Mouse (Mus musculus) granulocyte monocyte progenitor cell, adult 5-6 weeks (primary cell): ENCODE measurements around the gene Gm3250. TPM values are rescaled to one million over a fixed set of nuclear protein-coding genes. Genes with fewer than 3 reads are reported as not detected.
"Not testable (repeated sequence)": the region's sequence is repeated elsewhere in the genome, so short reads cannot be mapped to it uniquely, and the experiment has no call there.

Experiments used
- ATAC-seq: replicated peaks from 2 replicates; pipeline ENCODE4 v1.8.0; 2016; ENCODE audit warnings: mild to moderate bottlenecking, moderate TSS enrichment, inconsistent platforms; ENCODE audit not compliant: poor library complexity, severe bottlenecking
- total RNA-seq, 2 experiments: library from RNA; stranded (forward) in 1 of 2; stranded (reverse) in 1 of 2; fragments of 200-712, 200-1000 nt in 1 of 2; fragments of >200 nt in 1 of 2; fragmentation: Nextera tagmentation in 1 of 2; gene quantifications; 2 replicates each; pipeline ENCODE4 v1.2.3; 2014 to 2017

The Gm3250 gene
- total RNA-seq, 2 experiments from 2014 or later = not detected

- not testable (repeated sequence) for ATAC-seq
Measured at GRCm38 (mm10) chr10:77752312-77752711, 30.0 kb downstream of the Gm3250 start.

GRCm38 (mm10) chr10:77751254-77751653 is 31.1 kb downstream of the Gm3250 start, which contains the start of gene Gm9736:
TSS of gene Gm9736 (minus strand) at chr10:77751354.
- ATAC-seq = not testable (repeated sequence)

- ATAC-seq = not testable (repeated sequence)
Measured at GRCm38 (mm10) chr10:77750686-77751085, 31.7 kb downstream of the Gm3250 start.

GRCm38 (mm10) chr10:77741924-77742688 is 40.2 kb downstream of the Gm3250 start, which contains the start of gene Gm18596:
TSS of gene Gm18596 (minus strand) at chr10:77742638.
- not testable (repeated sequence) for ATAC-seq

GRCm38 (mm10) chr10:77738929-77739328 is 43.4 kb downstream of the Gm3250 start:
- no peak for ATAC-seq

GRCm38 (mm10) chr10:77735928-77736327 is 46.4 kb downstream of the Gm3250 start:
- ATAC-seq = no peak

Other genes with a start within 250 kb of the Gm3250 start
Only the 30 nearest of the 31 such genes appear.
- gene Pttg1ip, start 200.8 kb downstream of the Gm3250 start, total RNA-seq (2014; fragmentation: Nextera tagmentation) = 36.6 and 39.0 TPM in 2 replicates
- 34.6 and 37.0 TPM in 2 replicates for gene Pttg1ip, start 200.8 kb downstream of the Gm3250 start, total RNA-seq (2017)
- gene Sumo3, start 176.4 kb downstream of the Gm3250 start, total RNA-seq (2014; fragmentation: Nextera tagmentation) = 60.0 and 78.8 TPM in 2 replicates
- gene Sumo3, start 176.4 kb downstream of the Gm3250 start, total RNA-seq (2017) = 197 and 205 TPM in 2 replicates
- not detected in 2 replicates for gene Gm49325, start 176.3 kb downstream of the Gm3250 start, total RNA-seq (2014; fragmentation: Nextera tagmentation)
- 1.6 TPM in 1 of 2 replicates, not detected in the other for gene Gm49325, start 176.3 kb downstream of the Gm3250 start, total RNA-seq (2017)
- 39.6 and 42.0 TPM in 2 replicates for gene Ube2g2, start 160.3 kb downstream of the Gm3250 start, total RNA-seq (2014; fragmentation: Nextera tagmentation)
- 29.5 and 53.3 TPM in 2 replicates for gene Ube2g2, start 160.3 kb downstream of the Gm3250 start, total RNA-seq (2017)
- gene Tspear, start 96.0 kb downstream of the Gm3250 start, total RNA-seq (2014; fragmentation: Nextera tagmentation) = 0.90 TPM in 1 of 2 replicates, not detected in the other
- 0.05 TPM in 1 of 2 replicates, not detected in the other for gene Tspear, start 96.0 kb downstream of the Gm3250 start, total RNA-seq (2017)
- not detected in 2 replicates for gene Gm19402, start 91.8 kb downstream of the Gm3250 start, total RNA-seq (2014; fragmentation: Nextera tagmentation)
- not detected in 2 replicates for gene Gm19402, start 91.8 kb downstream of the Gm3250 start, total RNA-seq (2017)
- gene Gm9508, start 85.3 kb downstream of the Gm3250 start, total RNA-seq (2014; fragmentation: Nextera tagmentation) = not detected in 2 replicates
- not detected in 2 replicates for gene Gm9508, start 85.3 kb downstream of the Gm3250 start, total RNA-seq (2017)
- not detected in 2 replicates for gene Gm10272, start 75.9 kb downstream of the Gm3250 start, total RNA-seq (2014; fragmentation: Nextera tagmentation)
- gene Gm10272, start 75.9 kb downstream of the Gm3250 start, total RNA-seq (2017) = not detected in 2 replicates
- not detected in 2 replicates for gene Gm10024, start 71.1 kb downstream of the Gm3250 start, total RNA-seq (2014; fragmentation: Nextera tagmentation)
- not detected in 2 replicates for gene Gm10024, start 71.1 kb downstream of the Gm3250 start, total RNA-seq (2017)
- gene Gm10142, start 66.7 kb downstream of the Gm3250 start, total RNA-seq (2014; fragmentation: Nextera tagmentation) = not detected in 2 replicates
- not detected in 2 replicates for gene Gm10142, start 66.7 kb downstream of the Gm3250 start, total RNA-seq (2017)
- gene Krtap12-1, start 61.9 kb downstream of the Gm3250 start, total RNA-seq (2014; fragmentation: Nextera tagmentation) = not detected in 2 replicates
- not detected in 2 replicates for gene Krtap12-1, start 61.9 kb downstream of the Gm3250 start, total RNA-seq (2017)
- gene Gm10100, start 56.1 kb downstream of the Gm3250 start, total RNA-seq (2014; fragmentation: Nextera tagmentation) = not detected in 2 replicates
- gene Gm10100, start 56.1 kb downstream of the Gm3250 start, total RNA-seq (2017) = not detected in 2 replicates
- not detected in 2 replicates for gene Gm18596, start 39.9 kb downstream of the Gm3250 start, total RNA-seq (2014; fragmentation: Nextera tagmentation)
- gene Gm18596, start 39.9 kb downstream of the Gm3250 start, total RNA-seq (2017) = not detected in 2 replicates
- gene Gm9736, start 31.2 kb downstream of the Gm3250 start, total RNA-seq (2014; fragmentation: Nextera tagmentation) = not detected in 2 replicates
- not detected in 2 replicates for gene Gm9736, start 31.2 kb downstream of the Gm3250 start, total RNA-seq (2017)
- gene Gm3233, start 22.9 kb downstream of the Gm3250 start, total RNA-seq (2014; fragmentation: Nextera tagmentation) = not detected in 2 replicates
- gene Gm3233, start 22.9 kb downstream of the Gm3250 start, total RNA-seq (2017) = not detected in 2 replicates
- gene Gm3238, start 11.2 kb downstream of the Gm3250 start, total RNA-seq (2014; fragmentation: Nextera tagmentation) = not detected in 2 replicates
- not detected in 2 replicates for gene Gm3238, start 11.2 kb downstream of the Gm3250 start, total RNA-seq (2017)
- gene Gm7138, start 5.6 kb downstream of the Gm3250 start, total RNA-seq (2014; fragmentation: Nextera tagmentation) = not detected in 2 replicates
- gene Gm7138, start 5.6 kb downstream of the Gm3250 start, total RNA-seq (2017) = not detected in 2 replicates
- not detected in 2 replicates for gene Gm7137, start 5.7 kb upstream of the Gm3250 start, total RNA-seq (2014; fragmentation: Nextera tagmentation)
- not detected in 2 replicates for gene Gm7137, start 5.7 kb upstream of the Gm3250 start, total RNA-seq (2017)
- gene Gm9639, start 12.5 kb upstream of the Gm3250 start, total RNA-seq (2014; fragmentation: Nextera tagmentation) = not detected in 2 replicates
- not detected in 2 replicates for gene Gm9639, start 12.5 kb upstream of the Gm3250 start, total RNA-seq (2017)
- not detected in 2 replicates for gene Gm19668, start 16.6 kb upstream of the Gm3250 start, total RNA-seq (2014; fragmentation: Nextera tagmentation)
- not detected in 2 replicates for gene Gm19668, start 16.6 kb upstream of the Gm3250 start, total RNA-seq (2017)
- gene Gm9507, start 29.3 kb upstream of the Gm3250 start, total RNA-seq (2014; fragmentation: Nextera tagmentation) = not detected in 2 replicates
- not detected in 2 replicates for gene Gm9507, start 29.3 kb upstream of the Gm3250 start, total RNA-seq (2017)
- gene Gm2696, start 32.1 kb upstream of the Gm3250 start, total RNA-seq (2014; fragmentation: Nextera tagmentation) = not detected in 2 replicates
- gene Gm2696, start 32.1 kb upstream of the Gm3250 start, total RNA-seq (2017) = not detected in 2 replicates
- not detected in 2 replicates for gene Krtap10-4, start 44.6 kb upstream of the Gm3250 start, total RNA-seq (2014; fragmentation: Nextera tagmentation)
- not detected in 2 replicates for gene Krtap10-4, start 44.6 kb upstream of the Gm3250 start, total RNA-seq (2017)
- gene Krtap10-10, start 53.4 kb upstream of the Gm3250 start, total RNA-seq (2014; fragmentation: Nextera tagmentation) = 0.75 TPM in 1 of 2 replicates, not detected in the other
- not detected in 2 replicates for gene Krtap10-10, start 53.4 kb upstream of the Gm3250 start, total RNA-seq (2017)
- gene Gm36176, start 64.3 kb upstream of the Gm3250 start, total RNA-seq (2014; fragmentation: Nextera tagmentation) = not detected in 2 replicates
- not detected in 2 replicates for gene Gm36176, start 64.3 kb upstream of the Gm3250 start, total RNA-seq (2017)
- not detected in 2 replicates for gene Gm10318, start 70.3 kb upstream of the Gm3250 start, total RNA-seq (2014; fragmentation: Nextera tagmentation)
- not detected in 2 replicates for gene Gm10318, start 70.3 kb upstream of the Gm3250 start, total RNA-seq (2017)
- gene Gm3285, start 79.4 kb upstream of the Gm3250 start, total RNA-seq (2014; fragmentation: Nextera tagmentation) = not detected in 2 replicates
- gene Gm3285, start 79.4 kb upstream of the Gm3250 start, total RNA-seq (2017) = not detected in 2 replicates
- gene Lrrc3, start 120.0 kb upstream of the Gm3250 start, total RNA-seq (2014; fragmentation: Nextera tagmentation) = not detected in 2 replicates
- gene Lrrc3, start 120.0 kb upstream of the Gm3250 start, total RNA-seq (2017) = not detected in 2 replicates
- gene Trpm2, start 188.0 kb upstream of the Gm3250 start, total RNA-seq (2014; fragmentation: Nextera tagmentation) = 1.9 and 9.1 TPM in 2 replicates
- gene Trpm2, start 188.0 kb upstream of the Gm3250 start, total RNA-seq (2017) = 1.9 and 3.6 TPM in 2 replicates
- gene 1810043G02Rik, start 196.0 kb upstream of the Gm3250 start, total RNA-seq (2014; fragmentation: Nextera tagmentation) = 8.8 and 9.1 TPM in 2 replicates
- 7.4 and 9.9 TPM in 2 replicates for gene 1810043G02Rik, start 196.0 kb upstream of the Gm3250 start, total RNA-seq (2017)